7 mouse cellular contexts compared by ENCODE assay signal in the genomic region with DNA sequence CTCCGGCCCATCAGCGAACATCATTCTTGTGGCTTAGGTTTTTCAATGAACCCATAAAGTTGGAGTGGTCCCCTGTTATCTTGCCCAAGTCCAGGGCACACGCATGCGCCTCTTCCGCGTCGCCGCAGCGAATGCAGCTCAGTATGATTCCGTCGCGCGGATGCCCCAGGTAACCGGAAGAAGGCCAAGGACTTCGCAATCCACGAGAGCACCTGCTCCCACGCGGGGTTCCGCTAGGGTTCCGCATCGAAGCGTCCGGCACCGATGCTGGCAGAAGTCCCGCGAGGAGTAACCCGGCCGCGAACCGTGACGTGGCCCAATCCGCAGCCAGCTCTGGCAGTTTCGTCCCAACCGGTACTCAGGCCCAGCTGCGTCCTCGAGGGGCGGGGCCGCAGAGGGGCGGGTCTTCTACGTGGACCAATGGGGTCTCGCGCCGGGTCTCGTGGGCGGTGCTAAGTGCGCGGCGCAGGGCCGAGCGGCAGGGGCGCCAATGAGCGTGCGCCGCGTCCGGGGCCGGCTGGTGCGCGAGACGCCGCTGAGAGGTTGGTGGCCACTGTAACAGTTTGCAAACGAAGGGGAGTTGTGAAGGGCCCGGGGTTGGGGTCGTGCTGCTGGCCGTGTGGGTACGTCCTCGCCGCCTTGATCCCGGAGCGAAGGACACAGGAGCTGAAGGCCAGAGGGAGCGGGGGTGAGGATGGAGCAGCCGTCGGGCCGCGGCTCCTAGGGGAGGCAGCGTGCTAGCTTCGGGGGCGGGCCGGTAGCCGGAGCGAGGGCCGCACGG. TPM values are rescaled to one million over a fixed set of nuclear protein-coding genes. Genes with fewer than 3 reads are reported as not detected.
A peak's percentile ranks its signal among the peaks of the same experiment; 100 is the strongest.
DNase-seq lines count a peak whose midpoint lies in the region; ATAC-seq lines count a peak whose summit lies in the region.

A gene (plus strand): TSS at position 437 of the 781 bp plus-strand sequence.

- peak within 1 kb of the TSS; percentile 87 for H3K4me2 ChIP-seq in intestine, embryonic 15.5 days (replicated peaks)

- H3K9me3 ChIP-seq in intestine, embryonic 15.5 days, result no peaks in the 10 kb centered on the region
- no peaks in the 10 kb centered on the region for H3K9me3 ChIP-seq in midbrain, embryonic 10.5 days (replicated peaks)

- ATAC-seq in intestine, embryonic 15.5 days, result peak; percentile 99

- peaks cover 14% of the 10 kb centered on the region for H3K4me1 ChIP-seq in intestine, embryonic 15.5 days (replicated peaks)
- peaks cover 31% of the 10 kb centered on the region for H3K4me1 ChIP-seq in midbrain, embryonic 10.5 days

- DNase-seq in adrenal gland, adult 2 months, result peak; percentile 100
- DNase-seq in embryo, embryonic 11.5 days (ENCODE audit: low read depth, low spot score), result peak; percentile 96
- peak; percentile 99 for DNase-seq in gastrocnemius, postnatal 36 days
- peak; percentile 99 for DNase-seq in left cerebral cortex, postnatal 25 days (ENCODE audit: low spot score in 2 of 2)
- DNase-seq in midbrain, embryonic 10.5 days (ENCODE audit: low spot score), result peak; percentile 100
- DNase-seq in right cerebral cortex, postnatal 4 days, result peak; percentile 99

- intact Hi-C loops in gastrocnemius, postnatal 36 days (cut with DNase I), result no loop called here
- intact Hi-C loops in left cerebral cortex, postnatal 25 days (cut with DNase I), result no loop called here

- peaks cover 18% of the 10 kb centered on the region for H3K36me3 ChIP-seq in intestine, embryonic 15.5 days
- peaks cover 42% of the 10 kb centered on the region for H3K36me3 ChIP-seq in midbrain, embryonic 10.5 days

- H3K27me3 ChIP-seq in intestine, embryonic 15.5 days (replicated peaks), result no peaks in the 10 kb centered on the region
- no peaks in the 10 kb centered on the region for H3K27me3 ChIP-seq in midbrain, embryonic 10.5 days (ENCODE audit: low read depth, poor library complexity, severe bottlenecking)

- peak within 1 kb of the TSS; percentile 88 for H3K27ac ChIP-seq in intestine, embryonic 15.5 days
- peak within 1 kb of the TSS; percentile 94 for H3K27ac ChIP-seq in midbrain, embryonic 10.5 days (replicated peaks)

- H3K9ac ChIP-seq in intestine, embryonic 15.5 days, result peak within 1 kb of the TSS; percentile 83

- under 1% methylated on average over 83 of the region's 83 CpGs for WGBS in intestine, embryonic 15.5 days
- under 1% methylated on average over 83 of the region's 83 CpGs for WGBS in midbrain, embryonic 10.5 days

- H3K4me3 ChIP-seq in intestine, embryonic 15.5 days (replicated peaks), result peak within 1 kb of the TSS; percentile 75
- peak within 1 kb of the TSS; percentile 92 for H3K4me3 ChIP-seq in midbrain, embryonic 10.5 days

RNA-seq across cellular contexts. Expression of the gene that starts here (rescaled TPM):
- total RNA-seq in adrenal gland, adult 2 months (2021), result 100 to 1,000 TPM; 177 to 230 TPM
- 64.3 and 127 TPM in 2 replicates for polyA plus RNA-seq in adrenal gland, adult 2 months (2012; rRNA removed)
- total RNA-seq in gastrocnemius, postnatal 36 days (2021), result 10 to 100 TPM; 25.0 to 26.0 TPM
- polyA plus RNA-seq in intestine, embryonic 15.5 days (2015; fragmentation: Nextera tagmentation; extraction: Ambion mirVana), result 38.8 and 43.6 TPM in 2 replicates
- total RNA-seq in left cerebral cortex, postnatal 25 days (2021), result 100 to 1,000 TPM; 142 to 144 TPM
- 40.2 and 42.1 TPM in 2 replicates for polyA plus RNA-seq in midbrain, embryonic 10.5 days (2016; fragmentation: Nextera tagmentation; extraction: Ambion mirVana)

Comparison
In these comparisons a context has a peak if more than half of its experiments do, and no peak if none do; other contexts are left out.
1. Peak in every context shown above with its lines: DNase-seq, ATAC-seq, H3K4me3 ChIP-seq and H3K27ac ChIP-seq.
2. RNA of the gene that starts here (total RNA-seq): 177 to 230 TPM in adrenal gland, adult 2 months and 142 to 144 TPM in left cerebral cortex, postnatal 25 days; 25.0 to 26.0 TPM in gastrocnemius, postnatal 36 days; every median in the first group is over 4 times any median in the second.